Mouse (Mus musculus): ENCODE measurements at regions not wholly inside any gene's neighbourhood (a gene's known extent, or its start where the extent isn't known, plus 50 kb on each side); places are given as distances from the start of the nearest gene placed in this dataset.

DNA sequence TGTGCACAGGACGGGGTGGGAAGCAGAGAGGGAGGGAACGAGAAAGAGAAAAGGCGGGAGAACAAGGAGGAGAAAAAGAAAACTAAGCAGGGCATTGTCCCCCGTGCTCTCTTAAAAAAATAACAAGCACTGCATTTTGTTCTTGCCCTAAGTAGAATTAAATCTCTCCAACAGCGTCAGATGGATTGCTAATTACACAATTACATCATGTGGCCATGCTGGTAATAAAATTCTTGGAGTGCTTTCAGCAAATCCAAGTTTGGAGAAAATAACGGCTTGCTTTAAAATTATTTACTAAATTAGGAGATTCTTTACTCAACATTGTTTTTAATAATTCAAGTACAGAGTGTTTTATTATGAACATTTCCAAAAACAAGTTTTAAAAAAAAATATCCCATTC, 99.0 kb downstream of the Fam114a2 start:
- TF ChIP-seq POLR2A (IDR thresholded peaks at IDR 0.05; ENCODE audit: borderline replicate concordance, insufficient read depth, low read length) (no peak), CTCF (IDR thresholded peaks at IDR 0.05; ENCODE audit: borderline replicate concordance, insufficient read depth, low read depth, low read length) (no peak)

Data from cerebellum, adult 2 months (tissue).